Mouse (Mus musculus) layer of hippocampus, adult 18-20 months (tissue): Measurements from ENCODE around the gene Fubp1. TPM values are rescaled to one million over a fixed set of nuclear protein-coding genes. Genes with fewer than 3 reads are reported as not detected.
A peak's percentile ranks its signal among the peaks of the same experiment; 100 is the strongest.

Experiments used
- DNase-seq, 2 experiments: peaks; one replicate each; pipeline ENCODE4 v3.0.0; 2022; ENCODE audit warnings: low spot score in 2 of 2
- total RNA-seq, 2 experiments: library from RNA; stranded (reverse); gene quantifications; 2 replicates each; pipeline ENCODE4 v1.2.3; 2021

Gene Fubp1
- total RNA-seq, 2 experiments from 2014 or later = 111 to 115 TPM

GRCm38 (mm10) chr3:152231333-152232100, 21.3 kb downstream of the Fubp1 start:
- DNase-seq = no peak

DNA sequence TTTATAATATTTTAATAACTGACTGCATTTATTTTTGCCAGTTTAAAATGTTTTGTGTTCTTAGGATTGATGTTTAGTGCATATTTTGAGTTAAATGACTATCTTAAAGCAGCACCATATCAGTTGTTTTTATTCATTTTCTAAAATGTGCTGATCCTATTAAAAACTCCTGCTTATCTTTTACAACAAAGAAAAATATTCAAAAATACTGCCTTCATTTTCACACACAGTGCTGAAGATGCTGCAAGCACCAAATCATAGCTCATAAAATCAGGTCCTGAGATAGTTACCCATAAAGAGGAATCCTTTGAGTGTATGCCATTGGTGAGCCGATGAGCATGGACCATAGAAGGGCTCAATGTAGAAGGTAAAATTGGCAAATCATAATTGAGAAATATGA, 25.0 kb downstream of the Fubp1 start:
- no peak for DNase-seq

DNA sequence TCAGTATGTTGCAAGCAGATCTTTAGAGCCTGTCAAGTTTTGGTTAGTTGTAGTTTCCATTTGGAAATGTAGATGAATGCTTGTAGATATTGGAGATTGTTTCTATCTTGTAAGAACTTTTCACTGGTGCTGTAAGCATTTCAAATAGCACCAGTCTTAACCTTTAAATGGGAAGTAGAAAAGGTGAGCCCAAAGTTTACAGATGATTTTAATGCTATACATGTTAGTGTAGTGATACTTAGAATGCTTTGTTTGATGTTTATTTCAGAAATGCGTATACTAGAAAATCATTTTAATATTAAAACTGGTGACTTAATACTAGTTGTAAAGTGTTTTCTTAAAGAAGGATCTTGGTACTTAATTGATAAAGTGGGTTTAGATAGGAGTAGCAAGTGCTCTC, 25.6 kb downstream of the Fubp1 start:
- no peak for DNase-seq

DNA sequence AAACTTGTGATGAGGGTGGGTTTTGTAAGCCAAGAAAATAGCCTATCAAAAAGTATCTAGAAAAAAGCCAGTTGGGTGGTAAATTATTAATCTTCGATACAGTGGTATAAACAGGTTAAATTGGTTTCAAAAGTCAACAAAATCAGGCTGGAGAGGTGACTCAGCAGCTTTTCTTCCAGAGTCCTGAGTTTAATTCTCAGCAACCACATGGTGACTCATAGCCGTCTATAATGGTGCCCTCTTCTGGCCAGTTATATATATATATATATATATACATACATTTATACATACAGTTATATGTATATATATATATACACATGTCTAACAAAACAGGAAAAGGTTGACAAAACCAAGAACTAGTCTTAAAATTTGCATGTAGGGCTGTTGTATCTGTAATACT, 28.6 kb downstream of the Fubp1 start:
- no peak for DNase-seq

GRCm38 (mm10) chr3:152239592-152239991, 29.4 kb downstream of the Fubp1 start:
- no peak for DNase-seq

DNA sequence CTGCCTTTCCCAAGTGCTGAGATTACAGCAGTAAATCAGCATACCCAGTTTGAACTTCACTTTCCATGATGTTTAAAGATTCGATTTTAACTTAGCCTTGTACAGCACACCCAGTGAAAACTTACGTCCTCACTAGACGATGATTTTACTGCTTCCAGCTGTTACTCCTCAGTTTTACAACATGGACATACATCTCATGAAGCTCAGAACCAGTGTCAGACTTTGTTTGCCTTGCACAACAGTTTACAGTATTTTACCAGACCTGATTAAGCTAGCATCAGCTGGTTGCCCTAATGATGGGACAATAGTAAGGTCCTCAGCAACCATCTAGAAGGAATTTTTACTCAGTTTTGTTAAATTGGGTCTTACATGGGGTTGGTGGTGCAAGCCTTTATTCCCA, 30.9 kb downstream of the Fubp1 start:
- no peak for DNase-seq

GRCm38 (mm10) chr3:152243304-152243703, 33.1 kb downstream of the Fubp1 start:
- no peak for DNase-seq

- DNase-seq = peak; percentile 19 to 80
These were observed 35.2 kb downstream of the Fubp1 start for GRCm38 (mm10) chr3:152245273-152245910.

DNA sequence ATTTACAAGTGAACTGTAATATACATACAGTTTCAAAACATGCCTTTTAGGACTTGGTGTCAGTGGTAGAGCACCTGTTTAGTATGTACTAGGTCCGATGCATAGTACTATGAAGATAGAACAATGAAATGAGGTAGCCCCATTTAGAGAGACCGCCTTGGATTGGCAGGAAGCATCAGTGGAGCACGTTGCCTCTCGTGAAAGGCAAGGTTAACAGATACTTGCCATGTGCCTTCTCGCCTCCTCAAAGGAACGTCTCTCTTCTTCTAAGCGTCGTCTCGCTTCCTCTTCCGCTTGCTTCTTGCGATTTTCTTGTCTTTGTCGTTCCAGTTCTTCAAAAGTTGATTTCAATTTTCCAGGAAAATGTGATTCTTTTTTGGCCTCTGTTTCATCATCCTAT, 37.5 kb downstream of the Fubp1 start:
- DNase-seq = no peak

DNA sequence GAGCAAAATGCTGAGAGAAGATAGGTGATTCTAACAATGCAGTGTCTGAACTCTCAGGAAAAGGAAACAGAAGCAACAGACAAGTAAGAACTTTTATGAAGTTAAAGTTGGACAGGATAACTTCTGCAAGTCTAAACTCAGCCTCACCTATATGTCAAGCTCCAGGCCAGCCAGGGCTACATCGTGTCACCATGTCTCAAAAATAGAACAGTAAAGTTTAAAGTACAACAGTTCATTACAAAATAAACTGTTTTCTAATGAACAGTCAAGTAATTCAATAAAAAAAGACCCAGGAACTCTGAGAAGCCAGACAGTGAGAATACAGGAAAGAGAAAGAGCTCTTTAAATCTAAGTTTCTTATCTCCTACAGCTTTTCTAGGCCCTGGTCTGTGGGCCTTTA, 40.3 kb downstream of the Fubp1 start:
- no peak for DNase-seq

- no peak for DNase-seq
These were observed 47.3 kb downstream of the Fubp1 start for GRCm38 (mm10) chr3:152257528-152257927.

DNA sequence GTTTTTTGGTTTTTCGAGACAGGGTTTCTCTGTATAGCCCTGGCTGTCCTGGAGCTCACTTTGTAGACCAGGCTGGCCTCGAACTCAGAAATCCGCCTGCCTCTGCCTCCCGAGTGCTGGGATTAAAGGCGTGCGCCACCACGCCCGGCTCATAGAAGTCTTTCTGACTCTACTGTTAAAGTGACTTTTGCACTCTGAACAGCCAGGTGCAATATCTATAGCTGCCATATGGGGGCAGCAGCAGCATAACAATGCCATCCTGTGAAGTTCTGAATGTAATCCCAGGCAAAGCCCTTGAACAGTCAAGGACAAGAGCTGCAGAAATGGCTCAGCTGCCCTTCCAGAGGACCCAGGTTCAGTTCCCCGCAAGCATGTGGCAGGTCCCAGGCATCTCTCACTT, 49.2 kb downstream of the Fubp1 start:
- DNase-seq = peak; percentile 57 to 89

DNA sequence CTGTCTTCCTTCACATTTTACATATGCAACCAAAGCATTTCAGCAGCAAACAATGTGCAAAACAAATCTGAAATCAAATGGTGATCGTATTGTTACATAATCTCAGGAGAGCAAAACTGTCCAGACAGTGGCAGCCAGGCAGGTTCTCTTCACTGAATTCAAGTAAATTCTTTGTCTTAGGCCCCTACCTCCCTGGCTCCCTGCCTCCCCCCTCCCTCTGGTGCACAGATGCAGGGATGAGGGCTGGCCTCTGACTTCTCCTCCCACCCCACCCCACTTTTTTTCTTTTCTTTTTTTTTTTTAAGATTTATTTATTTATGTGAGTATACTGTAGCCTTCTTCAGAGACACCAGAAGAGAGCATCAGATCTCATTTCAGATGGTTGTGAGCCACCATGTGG, 50.1 kb downstream of the Fubp1 start:
- DNase-seq = no peak

DNA sequence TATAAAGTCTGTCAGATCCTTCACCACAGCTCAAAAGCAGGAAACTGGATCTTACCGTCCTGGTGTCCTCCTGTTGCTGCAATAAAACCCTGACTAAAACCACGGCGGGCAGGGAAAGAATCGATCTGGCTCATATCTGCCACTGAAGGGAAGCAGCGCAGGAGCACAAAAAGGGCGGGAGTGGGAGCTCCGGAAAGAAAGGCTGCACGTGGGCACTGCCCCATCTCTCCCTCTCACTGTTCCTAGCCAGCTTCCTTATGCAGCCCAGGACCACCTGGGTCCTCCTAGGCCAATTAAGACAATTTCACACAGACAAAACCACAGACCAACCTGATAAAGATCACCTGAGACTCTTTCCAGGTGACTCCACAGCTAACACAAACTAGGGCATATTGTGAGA, 51.2 kb downstream of the Fubp1 start:
- no peak for DNase-seq

GRCm38 (mm10) chr3:152261948-152262347, 51.7 kb downstream of the Fubp1 start:
- DNase-seq = no peak

DNA sequence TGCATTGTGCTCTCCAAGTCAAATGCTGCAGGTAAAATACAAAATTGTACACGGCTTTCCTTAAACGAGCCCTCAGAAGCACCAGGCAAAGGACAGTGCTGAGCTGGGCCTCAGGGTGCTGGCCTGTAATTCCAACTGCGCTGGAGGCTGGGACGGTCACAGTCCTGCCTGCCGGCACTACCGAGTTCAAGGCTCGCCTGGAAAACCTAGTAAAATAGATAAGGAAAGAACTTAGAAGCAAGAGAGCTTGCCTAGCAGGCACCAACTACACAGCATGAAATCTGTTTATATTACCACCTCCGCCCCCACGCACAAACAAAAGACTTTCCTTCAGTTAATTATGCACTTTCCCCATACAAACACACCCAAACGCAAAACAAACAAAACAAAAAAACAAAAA, 54.2 kb downstream of the Fubp1 start:
- no peak for DNase-seq

DNA sequence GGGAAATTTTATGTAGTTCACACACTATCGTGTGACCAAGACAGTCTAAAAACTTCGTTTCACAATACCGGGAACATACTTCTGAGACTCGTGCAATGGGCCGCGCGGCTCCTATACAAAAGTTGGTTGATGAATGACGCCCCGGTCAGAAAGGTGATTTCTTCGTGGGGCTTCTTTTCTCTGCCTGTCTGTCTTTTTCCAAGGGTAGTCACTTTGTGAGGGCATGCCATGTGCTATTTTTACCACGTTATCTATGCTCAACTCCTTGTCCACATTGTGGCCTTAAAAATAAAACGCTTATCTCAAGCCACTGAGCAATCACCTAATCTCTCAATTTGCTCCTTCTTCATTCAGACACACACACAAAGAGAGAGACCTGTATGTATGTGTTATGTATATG, 54.6 kb downstream of the Fubp1 start:
- no peak for DNase-seq

GRCm38 (mm10) chr3:152265351-152266035, 55.3 kb downstream of the Fubp1 start:
- peak in 1 of 2 experiments; percentile 27 for DNase-seq

- no peak for DNase-seq
These were observed 55.8 kb downstream of the Fubp1 start, which contains the start of gene Nexn for GRCm38 (mm10) chr3:152266036-152266421. Gene Nexn (minus strand): TSS chr3:152266350.

- DNase-seq = no peak
These were observed 57.9 kb downstream of the Fubp1 start for GRCm38 (mm10) chr3:152268099-152268498.

GRCm38 (mm10) chr3:152271071-152271710, 61.0 kb downstream of the Fubp1 start:
- no peak for DNase-seq

- DNase-seq = no peak
These were observed 61.7 kb downstream of the Fubp1 start for GRCm38 (mm10) chr3:152271876-152272275.
